Mouse (Mus musculus): ENCODE data around the gene Got1. TPM values are rescaled to one million over a fixed set of nuclear protein-coding genes. Genes with fewer than 3 reads are reported as not detected.

Got1 gene
- polyA plus RNA-seq, 1 experiment from 2014 or later, result 65.2 TPM

GRCm38 (mm10) chr19:43520402-43520801, 4.0 kb downstream of the Got1 start:
- WGBS, result 80% methylated on average over 9 of the region's 10 CpGs
- no peak for ATAC-seq
- no peaks in the 10 kb centered on the region for H3K27me3 ChIP-seq
- 0 out of 2 replicates have a peak, but pooled peaks cover 7% of the 10 kb centered on the region for H3K36me3 ChIP-seq (ENCODE audit: poor library complexity, severe bottlenecking)
- no peak overlapping the region for H3K27ac ChIP-seq
- H3K9ac ChIP-seq, result no peak overlapping the region
- no peaks in the 10 kb centered on the region for H3K9me3 ChIP-seq (replicated peaks)
- H3K4me3 ChIP-seq, result no peak overlapping the region
- H3K4me1 ChIP-seq, result peaks cover 52% of the 10 kb centered on the region
- no peak overlapping the region for H3K4me2 ChIP-seq

- no peaks in the 10 kb centered on the region for H3K9me3 ChIP-seq (replicated peaks)
- 82% methylated on average over 10 of the region's 10 CpGs for WGBS
- no peak overlapping the region for H3K9ac ChIP-seq
- ATAC-seq, result no peak
- no peak overlapping the region for H3K4me3 ChIP-seq
- no peak overlapping the region for H3K4me2 ChIP-seq
- H3K27me3 ChIP-seq, result no peaks in the 10 kb centered on the region
- H3K4me1 ChIP-seq, result peaks cover 47% of the 10 kb centered on the region
- H3K27ac ChIP-seq, result no peak overlapping the region
- H3K36me3 ChIP-seq (ENCODE audit: poor library complexity, severe bottlenecking), result peaks cover 19% of the 10 kb centered on the region
Observed at GRCm38 (mm10) chr19:43519226-43519625, 5.2 kb downstream of the Got1 start.

- peaks cover 24% of the 10 kb centered on the region for H3K36me3 ChIP-seq (ENCODE audit: poor library complexity, severe bottlenecking)
- no peak overlapping the region for H3K27ac ChIP-seq
- no peak overlapping the region for H3K4me2 ChIP-seq
- no peaks in the 10 kb centered on the region for H3K9me3 ChIP-seq (replicated peaks)
- H3K9ac ChIP-seq, result no peak overlapping the region
- H3K27me3 ChIP-seq, result no peaks in the 10 kb centered on the region
- no peak overlapping the region for H3K4me3 ChIP-seq
- H3K4me1 ChIP-seq, result peaks cover 39% of the 10 kb centered on the region
- 92% methylated on average over 7 of the region's 7 CpGs for WGBS
- no peak for ATAC-seq
Observed at GRCm38 (mm10) chr19:43518261-43518660, 6.1 kb downstream of the Got1 start.

- Histone ChIP-seq H3K36me3 (ENCODE audit: poor library complexity, severe bottlenecking) (peaks cover 24% of the 10 kb centered on the region), H3K9ac (no peak overlapping the region), H3K4me2 (no peak overlapping the region), H3K27ac (no peak overlapping the region), H3K4me3 (no peak overlapping the region), H3K9me3 (replicated peaks) (no peaks in the 10 kb centered on the region), H3K4me1 (peaks cover 34% of the 10 kb centered on the region), H3K27me3 (no peaks in the 10 kb centered on the region)
- ATAC-seq, result no peak
- 61% methylated on average over 7 of the region's 7 CpGs for WGBS
Observed at GRCm38 (mm10) chr19:43517808-43518207, 6.6 kb downstream of the Got1 start.

- peaks cover 29% of the 10 kb centered on the region for H3K4me1 ChIP-seq
- H3K4me3 ChIP-seq, result no peak overlapping the region
- WGBS, result 71% methylated on average over 6 of the region's 6 CpGs
- no peak overlapping the region for H3K4me2 ChIP-seq
- H3K27ac ChIP-seq, result no peak overlapping the region
- no peaks in the 10 kb centered on the region for H3K9me3 ChIP-seq (replicated peaks)
- ATAC-seq, result no peak
- H3K36me3 ChIP-seq (ENCODE audit: poor library complexity, severe bottlenecking), result peaks cover 28% of the 10 kb centered on the region
- H3K27me3 ChIP-seq, result no peaks in the 10 kb centered on the region
- H3K9ac ChIP-seq, result peak overlapping the region; percentile 35; the same call in 1 of the 2 replicates
Observed at GRCm38 (mm10) chr19:43517320-43517719, 7.1 kb downstream of the Got1 start.

GRCm38 (mm10) chr19:43516397-43517035, 7.9 kb downstream of the Got1 start:
- Histone ChIP-seq H3K9ac (no peak overlapping the region), H3K36me3 (ENCODE audit: poor library complexity, severe bottlenecking) (peaks cover 35% of the 10 kb centered on the region), H3K9me3 (replicated peaks) (no peaks in the 10 kb centered on the region), H3K4me3 (no peak overlapping the region), H3K4me1 (peaks cover 21% of the 10 kb centered on the region), H3K27ac (no peak overlapping the region), H3K27me3 (no peaks in the 10 kb centered on the region), H3K4me2 (no peak overlapping the region)
- ATAC-seq, result no peak
- WGBS, result 92% methylated on average over 14 of the region's 14 CpGs

- H3K9me3 ChIP-seq (replicated peaks), result no peaks in the 10 kb centered on the region
- H3K36me3 ChIP-seq (ENCODE audit: poor library complexity, severe bottlenecking), result peaks cover 41% of the 10 kb centered on the region
- H3K4me1 ChIP-seq, result peaks cover 14% of the 10 kb centered on the region
- H3K4me3 ChIP-seq, result no peak overlapping the region
- no peak overlapping the region for H3K4me2 ChIP-seq
- no peaks in the 10 kb centered on the region for H3K27me3 ChIP-seq
- no peak for ATAC-seq
- no peak overlapping the region for H3K9ac ChIP-seq
- no peak overlapping the region for H3K27ac ChIP-seq
- 93% methylated on average over 23 of the region's 23 CpGs for WGBS
Observed at GRCm38 (mm10) chr19:43515668-43516396, 8.6 kb downstream of the Got1 start.

- no peak overlapping the region for H3K4me2 ChIP-seq
- no peak overlapping the region for H3K9ac ChIP-seq
- H3K36me3 ChIP-seq (ENCODE audit: poor library complexity, severe bottlenecking), result peaks cover 58% of the 10 kb centered on the region
- H3K4me3 ChIP-seq, result no peak overlapping the region
- H3K27me3 ChIP-seq, result no peaks in the 10 kb centered on the region
- peaks cover 8% of the 10 kb centered on the region for H3K4me1 ChIP-seq
- no peaks in the 10 kb centered on the region for H3K9me3 ChIP-seq (replicated peaks)
- H3K27ac ChIP-seq, result no peak overlapping the region
- no peak for ATAC-seq
- WGBS, result 93% methylated on average over 8 of the region's 8 CpGs
Observed at GRCm38 (mm10) chr19:43513874-43514273, 10.5 kb downstream of the Got1 start.

- H3K27ac ChIP-seq, result no peak overlapping the region
- no peaks in the 10 kb centered on the region for H3K27me3 ChIP-seq
- no peak for ATAC-seq
- H3K4me3 ChIP-seq, result no peak overlapping the region
- no peaks in the 10 kb centered on the region for H3K9me3 ChIP-seq (replicated peaks)
- no peaks in the 10 kb centered on the region for H3K4me1 ChIP-seq
- 87% methylated on average over 22 of the region's 22 CpGs for WGBS
- no peak overlapping the region for H3K9ac ChIP-seq
- no peak overlapping the region for H3K4me2 ChIP-seq
- peaks cover 67% of the 10 kb centered on the region for H3K36me3 ChIP-seq (ENCODE audit: poor library complexity, severe bottlenecking)
Observed at GRCm38 (mm10) chr19:43511621-43512620, 12.5 kb downstream of the Got1 start.

GRCm38 (mm10) chr19:43510436-43511220, 13.8 kb downstream of the Got1 start:
- Histone ChIP-seq H3K4me1 (no peaks in the 10 kb centered on the region), H3K27ac (no peak overlapping the region), H3K36me3 (ENCODE audit: poor library complexity, severe bottlenecking) (peaks cover 72% of the 10 kb centered on the region), H3K4me3 (no peak overlapping the region), H3K27me3 (no peaks in the 10 kb centered on the region), H3K9ac (no peak overlapping the region), H3K9me3 (replicated peaks) (no peaks in the 10 kb centered on the region), H3K4me2 (no peak overlapping the region)
- 95% methylated on average over 14 of the region's 14 CpGs for WGBS
- ATAC-seq, result no peak

- Histone ChIP-seq H3K9me3 (replicated peaks) (no peaks in the 10 kb centered on the region), H3K27me3 (no peaks in the 10 kb centered on the region), H3K4me2 (no peak overlapping the region), H3K9ac (no peak overlapping the region), H3K27ac (no peak overlapping the region), H3K4me3 (no peak overlapping the region), H3K36me3 (ENCODE audit: poor library complexity, severe bottlenecking) (peaks cover 76% of the 10 kb centered on the region), H3K4me1 (no peaks in the 10 kb centered on the region)
- no peak for ATAC-seq
- 92% methylated on average over 12 of the region's 12 CpGs for WGBS
Observed at GRCm38 (mm10) chr19:43505441-43505840, 19.0 kb downstream of the Got1 start.

Measured in forebrain, embryonic 13.5 days (tissue).